Mouse (Mus musculus) liver, embryonic 14.5 days (tissue): ENCODE measurements at regions not wholly inside any gene's neighbourhood (a gene's known extent, or its start where the extent isn't known, plus 50 kb on each side); places are given as distances from the start of the nearest gene placed in this dataset.

Experiments
- ATAC-seq: fragments of 200-750 bp; cut with Nextera tagmentation; 2 replicates; pipeline ENCODE4 v1.8.0; 2017; ENCODE audit warnings: moderate number of reproducible peaks, mild to moderate bottlenecking, moderate library complexity; ENCODE audit not compliant: insufficient read depth
- DNase-seq, 3 experiments: peaks; one replicate each; pipeline ENCODE4 v3.0.0-alpha.2; 2012 to 2013; ENCODE audit warnings: low read depth in 3 of 3, low spot score in 3 of 3
- H3K27ac ChIP-seq: fragments of 300-500 bp; sonication (generic); 2 replicates; pipeline ENCODE4 v1.5.1; 2014; ENCODE audit warnings: moderate library complexity, mild to moderate bottlenecking, control low read depth, inconsistent platforms
- H3K27me3 ChIP-seq: fragments of 300-500 bp; sonication (generic); 2 replicates; pipeline ENCODE4 v1.6.1; 2014; ENCODE audit warnings: mild to moderate bottlenecking, low read length, moderate library complexity; ENCODE audit not compliant: control insufficient read depth, insufficient read depth
- H3K36me3 ChIP-seq: fragments of 300-500 bp; sonication (generic); replicated peaks from 2 replicates; pipeline ENCODE4 v1.6.1; 2014; ENCODE audit warnings: low read depth; ENCODE audit not compliant: control insufficient read depth, insufficient read depth
- H3K4me1 ChIP-seq, 2 experiments: fragments of 200-500 bp in 1 of 2; fragments of 300-500 bp in 1 of 2; sonication (generic) in 1 of 2; replicated peaks; 2 replicates each; pipeline ENCODE4 v1.6.1; 2012 to 2014; ENCODE audit warnings: antibody characterized with exemption in 1 of 2, inconsistent platforms in 1 of 2, low read length in 1 of 2; ENCODE audit not compliant: control insufficient read depth in 2 of 2, insufficient read depth in 2 of 2
- H3K4me2 ChIP-seq: fragments of 300-500 bp; sonication (generic); 2 replicates; pipeline ENCODE4 v1.6.1; 2014; ENCODE audit warnings: low read depth, mild to moderate bottlenecking, control low read depth, moderate library complexity
- H3K4me3 ChIP-seq, 2 experiments: fragments of 200-500 bp in 1 of 2; fragments of 300-500 bp in 1 of 2; sonication (generic) in 1 of 2; 2 replicates each; pipeline ENCODE4 v1.5.1; 2012 to 2014; ENCODE audit warnings: low read depth in 2 of 2, low read length in 2 of 2, mild to moderate bottlenecking in 2 of 2, control low read depth in 1 of 2, inconsistent platforms in 1 of 2, moderate library complexity in 1 of 2; ENCODE audit not compliant: insufficient read depth in 1 of 2
- H3K9ac ChIP-seq: fragments of 300-500 bp; sonication (generic); replicated peaks from 2 replicates; pipeline ENCODE4 v1.6.1; 2014; ENCODE audit warnings: mild to moderate bottlenecking, control low read depth, moderate library complexity
- H3K9me3 ChIP-seq: fragments of 300-500 bp; sonication (generic); 2 replicates; pipeline ENCODE4 v1.6.1; 2016; ENCODE audit warnings: low read length, mixed read lengths; ENCODE audit not compliant: control insufficient read depth
- CTCF ChIP-seq: IDR thresholded peaks from 2 replicates; pipeline ENCODE4 v1.5.1; 2016; ENCODE audit warnings: antibody characterized with exemption, low read depth, control low read depth
- EP300 ChIP-seq: IDR thresholded peaks from 2 replicates; pipeline ENCODE4 v1.6.1; 2016; ENCODE audit warnings: antibody characterized with exemption, low read depth
- WGBS: fragments of 180-500 bp; shearing (Covaris S2); extraction: QIAGEN DNeasy Blood & Tissue Kit; methylation state at CpG from one replicate; pipeline ENCODE4 v1.1.7; 2014; ENCODE audit not compliant: insufficient replicate concordance; 5-methylcytosine and 5-hydroxymethylcytosine counted together

GRCm38 (mm10) chr13:112010464-112010863 lies 201.7 kb upstream of the Map3k1 start:
- Histone ChIP-seq H3K9me3 (no peaks in the 10 kb centered on the region), H3K9ac (no peak overlapping the region), H3K36me3 (no peaks in the 10 kb centered on the region), H3K4me1 (peaks cover 0 to 5% of the 10 kb centered on the region in 2 experiments; a peak in 2 of 4 replicates), H3K27ac (no peak overlapping the region), H3K27me3 (no peaks in the 10 kb centered on the region; the same call in 1 of the 2 replicates), H3K4me3 (no peak overlapping the region), H3K4me2 (no peak overlapping the region)
- TF ChIP-seq EP300: no peak
- no peak for TF ChIP-seq CTCF
- no peak for DNase-seq
- no peak for ATAC-seq
- WGBS: 61% methylated on average over 8 of the region's 8 CpGs

- Histone ChIP-seq H3K4me1 (peaks cover 16 to 18% of the 10 kb centered on the region in 2 experiments), H3K36me3 (no peaks in the 10 kb centered on the region), H3K27me3 (no peaks in the 10 kb centered on the region; the same call in 1 of the 2 replicates), H3K9ac (no peak overlapping the region), H3K27ac (no peak overlapping the region), H3K9me3 (no peaks in the 10 kb centered on the region), H3K4me3 (no peak overlapping the region), H3K4me2 (no peak overlapping the region)
- DNase-seq (no peak), ATAC-seq (no peak)
- TF ChIP-seq CTCF: no peak
- no peak for TF ChIP-seq EP300
- WGBS: 48% methylated on average over 1 of the region's 1 CpGs
These were observed 203.8 kb upstream of the Map3k1 start for GRCm38 (mm10) chr13:112012640-112013039.

- Histone ChIP-seq H3K27me3 (no peaks in the 10 kb centered on the region; the same call in 1 of the 2 replicates), H3K4me3 (no peak overlapping the region), H3K27ac (no peak overlapping the region), H3K9me3 (no peaks in the 10 kb centered on the region), H3K36me3 (no peaks in the 10 kb centered on the region), H3K4me1 (peaks cover 29 to 37% of the 10 kb centered on the region in 2 experiments), H3K9ac (no peak overlapping the region), H3K4me2 (no peak overlapping the region)
- no peak for TF ChIP-seq CTCF
- TF ChIP-seq EP300: no peak
- DNase-seq (no peak), ATAC-seq (no peak)
- WGBS: 85% methylated on average over 3 of the region's 3 CpGs
These were observed 206.3 kb upstream of the Map3k1 start for GRCm38 (mm10) chr13:112015083-112015482.

- H3K9ac ChIP-seq: peak overlapping the region; percentile 48
- no peaks in the 10 kb centered on the region for H3K36me3 ChIP-seq
- H3K4me3 ChIP-seq: no peak overlapping the region
- peaks cover 29 to 37% of the 10 kb centered on the region in 2 experiments for H3K4me1 ChIP-seq
- peak; percentile 74 to 81 (median 80) for DNase-seq
- ATAC-seq: peak; percentile 86
- H3K27me3 ChIP-seq: no peaks in the 10 kb centered on the region; the same call in 1 of the 2 replicates
- no peak for TF ChIP-seq CTCF
- peak; percentile 94 for TF ChIP-seq EP300
- H3K4me2 ChIP-seq: peak overlapping the region; percentile 48
- H3K9me3 ChIP-seq: no peaks in the 10 kb centered on the region
- peak overlapping the region; percentile 70 for H3K27ac ChIP-seq
These were observed 207.5 kb upstream of the Map3k1 start for GRCm38 (mm10) chr13:112016280-112016679.

- TF ChIP-seq CTCF (no peak), EP300 (no peak)
- Histone ChIP-seq H3K9me3 (no peaks in the 10 kb centered on the region), H3K9ac (peak overlapping the region; percentile 18), H3K27me3 (no peaks in the 10 kb centered on the region), H3K27ac (peak overlapping the region; percentile 59), H3K4me2 (peak overlapping the region; percentile 20), H3K36me3 (no peaks in the 10 kb centered on the region), H3K4me3 (no peak overlapping the region), H3K4me1 (peaks cover 34 to 42% of the 10 kb centered on the region in 2 experiments)
- ATAC-seq (peak; percentile 41; the same call in 1 of the 2 replicates), DNase-seq (no peak)
- WGBS: 70% methylated on average over 7 of the region's 7 CpGs
These were observed 209.9 kb upstream of the Map3k1 start for GRCm38 (mm10) chr13:112018497-112019281.
